Mouse (Mus musculus): ENCODE data around the gene Sntg2. TPM values are rescaled to one million over a fixed set of nuclear protein-coding genes. Genes with fewer than 3 reads are reported as not detected.

The Sntg2 gene
- polyA plus RNA-seq, 1 experiment from 2014 or later = 1.4 TPM

DNA sequence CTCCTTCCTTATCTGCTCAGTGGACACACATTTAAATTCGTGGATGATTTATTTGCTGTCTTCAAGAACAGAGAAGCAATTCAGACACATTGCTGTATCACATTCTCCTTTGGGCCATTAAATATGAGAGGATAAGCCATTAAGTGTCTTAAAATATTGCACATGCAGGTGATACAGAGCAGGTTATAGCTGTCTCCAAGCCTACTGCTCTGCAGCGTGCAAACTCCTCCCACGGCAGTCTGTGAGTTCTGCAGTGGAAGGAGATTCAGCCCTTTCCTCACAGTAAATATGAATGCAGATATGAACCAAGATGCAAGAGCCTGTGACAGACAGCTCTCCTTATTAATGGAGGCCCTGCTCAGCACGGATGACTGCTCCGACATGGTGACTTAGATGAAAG lies 146.9 kb downstream of the Sntg2 start:
- ATAC-seq (ENCODE audit: low FRiP score) = no peak

DNA sequence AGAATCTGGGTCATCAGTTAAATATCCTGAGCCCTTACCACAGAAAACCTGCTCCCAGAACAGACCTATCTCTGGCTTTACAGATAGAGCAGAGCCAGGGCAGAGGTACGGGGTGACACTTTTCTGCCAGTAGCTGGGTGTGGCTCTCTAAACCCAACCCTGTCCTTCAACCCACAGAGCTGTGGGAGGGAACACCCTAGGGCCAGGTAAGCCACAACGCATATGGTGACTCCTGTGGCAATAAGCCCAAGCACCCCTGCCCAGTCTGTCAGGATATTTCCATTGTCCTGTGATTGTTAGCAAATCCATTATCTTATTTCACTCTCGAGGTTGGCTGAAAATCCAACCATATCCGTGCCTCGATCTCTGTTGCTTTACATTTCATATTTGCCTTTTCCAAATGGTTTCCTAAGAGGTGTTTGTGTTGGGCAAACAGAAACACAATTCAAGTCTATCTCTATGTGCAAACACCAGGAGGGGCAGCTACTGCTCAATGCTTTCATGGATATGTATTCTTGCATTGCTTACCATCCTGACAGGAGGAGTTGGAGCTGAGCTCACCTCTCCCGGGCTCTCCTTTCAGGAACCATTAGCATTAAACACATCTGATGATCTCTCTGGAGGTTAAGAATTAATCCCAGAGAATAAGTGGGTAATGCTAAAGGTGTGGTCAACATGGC lies 156.3 kb downstream of the Sntg2 start:
- Histone ChIP-seq H3K9ac (no peak overlapping the region), H3K4me2 (no peak overlapping the region), H3K36me3 (replicated peaks) (no peaks in the 10 kb centered on the region), H3K27ac (no peak overlapping the region), H3K9me3 (no peaks in the 10 kb centered on the region), H3K4me1 (no peaks in the 10 kb centered on the region), H3K4me3 (replicated peaks) (no peak overlapping the region), H3K27me3 (no peaks in the 10 kb centered on the region)
- 89% methylated on average over 6 of the region's 6 CpGs for WGBS
- ATAC-seq (ENCODE audit: low FRiP score) = no peak

More for the DNA sequence above, 146.9 kb downstream of the Sntg2 start:
- no peaks in the 10 kb centered on the region for H3K36me3 ChIP-seq (replicated peaks)
- H3K4me2 ChIP-seq = no peak overlapping the region
- no peak overlapping the region for H3K27ac ChIP-seq
- no peaks in the 10 kb centered on the region for H3K4me1 ChIP-seq
- H3K27me3 ChIP-seq = no peaks in the 10 kb centered on the region
- no peak overlapping the region for H3K9ac ChIP-seq
- WGBS = 87% methylated on average over 5 of the region's 5 CpGs
- H3K4me3 ChIP-seq (replicated peaks) = no peak overlapping the region
- no peaks in the 10 kb centered on the region for H3K9me3 ChIP-seq

DNA sequence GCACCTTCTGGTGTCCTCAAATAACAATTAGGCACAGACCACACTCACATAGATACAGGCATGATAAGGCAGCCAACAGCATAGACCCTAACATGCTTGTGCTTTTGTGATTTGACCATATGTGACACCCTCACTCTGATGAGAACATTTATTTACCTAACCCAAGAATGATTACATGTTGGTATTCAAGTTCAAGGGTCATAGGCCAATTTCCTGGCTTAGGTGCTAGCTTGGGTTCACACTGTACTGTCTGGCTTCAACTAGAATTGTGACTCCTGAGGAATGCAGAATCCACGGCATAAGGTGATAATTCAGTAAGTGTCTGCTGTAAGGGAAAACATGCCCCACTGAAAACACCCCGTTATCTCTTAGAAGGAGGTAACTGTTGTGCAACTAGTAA lies 158.4 kb downstream of the Sntg2 start:
- no peak overlapping the region for H3K27ac ChIP-seq
- H3K4me2 ChIP-seq = no peak overlapping the region
- ATAC-seq (ENCODE audit: low FRiP score) = no peak
- H3K4me1 ChIP-seq = no peaks in the 10 kb centered on the region
- H3K9me3 ChIP-seq = no peaks in the 10 kb centered on the region
- H3K4me3 ChIP-seq (replicated peaks) = no peak overlapping the region
- H3K9ac ChIP-seq = no peak overlapping the region
- no peaks in the 10 kb centered on the region for H3K27me3 ChIP-seq
- H3K36me3 ChIP-seq (replicated peaks) = no peaks in the 10 kb centered on the region
- WGBS = 89% methylated on average over 2 of the region's 2 CpGs

DNA sequence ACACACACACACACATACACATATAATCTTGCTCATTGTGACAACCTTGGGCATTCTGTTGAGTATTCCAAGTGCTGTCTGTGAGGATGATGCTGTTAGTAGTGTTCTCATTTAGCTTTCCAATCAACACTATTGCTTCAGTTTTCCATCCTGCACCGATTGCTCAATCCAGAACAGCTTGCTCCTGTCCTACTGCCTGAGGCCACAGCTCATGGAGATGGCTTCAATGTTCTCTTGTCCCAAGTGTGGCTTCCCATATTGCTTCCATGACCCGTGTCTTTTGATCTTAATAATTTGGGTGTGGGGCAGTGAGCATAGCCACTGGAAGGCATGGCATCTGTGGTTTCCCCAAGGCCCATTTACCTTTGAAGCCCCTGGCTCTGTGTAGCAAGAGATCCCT lies 162.8 kb downstream of the Sntg2 start:
- Histone ChIP-seq H3K27me3 (no peaks in the 10 kb centered on the region), H3K4me3 (replicated peaks) (no peak overlapping the region), H3K9ac (no peak overlapping the region), H3K4me1 (no peaks in the 10 kb centered on the region), H3K27ac (no peak overlapping the region), H3K9me3 (no peaks in the 10 kb centered on the region), H3K4me2 (no peak overlapping the region), H3K36me3 (replicated peaks) (no peaks in the 10 kb centered on the region)
- 92% methylated on average over 2 of the region's 2 CpGs for WGBS
- no peak for ATAC-seq (ENCODE audit: low FRiP score)

DNA sequence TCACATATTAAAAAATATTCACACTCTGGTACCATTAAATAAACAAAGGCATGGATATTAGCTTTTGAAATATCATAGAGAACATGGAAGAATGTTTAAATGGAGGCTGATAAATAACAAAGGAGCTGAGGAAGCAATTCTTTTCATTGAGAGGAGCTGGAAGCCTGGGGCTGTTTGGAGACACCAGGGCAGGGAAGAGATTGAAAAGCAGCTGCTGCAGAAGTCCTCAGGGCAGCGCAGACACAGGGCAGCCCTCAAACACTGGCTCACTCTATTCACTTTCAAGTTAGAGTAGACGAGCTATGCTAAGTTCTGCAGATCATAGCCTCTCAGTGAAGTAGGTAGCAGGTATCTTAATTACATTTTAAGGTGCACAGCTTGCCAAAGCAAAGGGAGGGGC lies 164.6 kb downstream of the Sntg2 start:
- Histone ChIP-seq H3K4me3 (replicated peaks) (no peak overlapping the region), H3K9ac (no peak overlapping the region), H3K4me2 (no peak overlapping the region), H3K4me1 (no peaks in the 10 kb centered on the region), H3K36me3 (replicated peaks) (no peaks in the 10 kb centered on the region), H3K27ac (no peak overlapping the region), H3K27me3 (no peaks in the 10 kb centered on the region), H3K9me3 (no peaks in the 10 kb centered on the region)
- 51% methylated on average over 2 of the region's 2 CpGs for WGBS
- ATAC-seq (ENCODE audit: low FRiP score) = no peak

DNA sequence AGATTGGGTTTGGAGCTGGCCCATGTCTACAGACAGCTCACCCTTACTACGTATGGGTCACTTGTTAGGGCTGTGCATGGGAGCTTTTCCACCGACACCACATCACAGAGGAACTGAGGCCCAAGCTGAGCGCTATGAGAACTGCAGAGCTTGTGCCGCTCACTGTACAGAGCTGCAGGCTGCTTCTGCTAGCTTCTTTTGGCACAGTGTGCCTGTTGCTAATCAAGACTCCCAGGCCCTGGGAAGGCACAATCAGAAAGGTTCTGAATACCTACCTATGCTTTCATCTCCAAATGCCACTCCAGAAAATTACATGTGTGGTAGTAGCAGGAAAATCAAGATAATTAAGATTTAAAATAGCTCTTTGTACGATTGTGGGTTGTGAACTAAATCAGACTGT lies 165.1 kb downstream of the Sntg2 start:
- H3K4me1 ChIP-seq = no peaks in the 10 kb centered on the region
- 76% methylated on average over 5 of the region's 5 CpGs for WGBS
- ATAC-seq (ENCODE audit: low FRiP score) = no peak

DNA sequence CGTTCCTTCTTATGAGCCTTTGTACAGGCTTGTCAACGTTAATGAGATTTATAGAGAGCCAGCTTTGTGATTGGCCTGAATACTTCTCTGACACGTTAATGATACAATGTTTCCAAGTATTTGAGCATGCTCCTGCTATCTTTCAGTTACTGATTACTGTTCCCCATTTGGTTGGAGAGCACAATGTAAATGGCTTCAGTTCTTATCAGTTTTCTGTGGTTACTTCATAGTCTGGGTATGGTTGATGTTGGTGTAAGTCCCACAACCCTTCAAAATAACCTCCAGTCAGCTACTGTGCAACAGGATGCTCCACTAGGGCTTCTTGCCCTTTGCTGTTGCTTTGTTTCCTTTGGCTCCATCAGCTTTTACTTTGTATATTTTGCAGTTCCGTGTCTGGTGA lies 168.7 kb downstream of the Sntg2 start:
- Histone ChIP-seq H3K4me1 (no peaks in the 10 kb centered on the region), H3K4me3 (replicated peaks) (no peak overlapping the region), H3K27ac (no peak overlapping the region), H3K4me2 (no peak overlapping the region), H3K9me3 (no peaks in the 10 kb centered on the region), H3K9ac (no peak overlapping the region), H3K27me3 (no peaks in the 10 kb centered on the region), H3K36me3 (replicated peaks) (no peaks in the 10 kb centered on the region)
- ATAC-seq (ENCODE audit: low FRiP score) = no peak
- 75% methylated on average over 4 of the region's 4 CpGs for WGBS

More for the DNA sequence above, 165.1 kb downstream of the Sntg2 start:
- Histone ChIP-seq H3K27me3 (no peaks in the 10 kb centered on the region), H3K4me3 (replicated peaks) (no peak overlapping the region), H3K36me3 (replicated peaks) (no peaks in the 10 kb centered on the region), H3K4me2 (no peak overlapping the region), H3K9me3 (no peaks in the 10 kb centered on the region), H3K9ac (no peak overlapping the region), H3K27ac (no peak overlapping the region)

DNA sequence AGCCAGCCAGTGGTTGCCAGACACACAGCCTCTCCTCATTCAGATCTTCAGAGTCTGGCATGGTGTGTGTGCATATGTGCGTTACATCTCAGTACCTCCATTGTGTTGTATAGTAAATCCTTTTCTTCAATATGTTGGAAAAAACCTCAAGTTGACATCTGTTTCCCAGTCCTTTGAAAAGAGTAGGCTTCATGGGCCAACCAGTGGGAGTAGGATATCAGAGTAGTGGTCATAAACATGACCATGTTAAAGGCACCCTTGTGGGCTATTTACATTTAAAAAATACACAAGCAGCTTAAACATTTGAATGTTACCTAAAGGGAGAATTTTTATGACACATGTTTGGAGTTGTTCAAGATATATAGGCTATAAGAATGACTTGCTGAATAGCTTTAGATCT lies 170.4 kb downstream of the Sntg2 start:
- Histone ChIP-seq H3K4me2 (no peak overlapping the region), H3K36me3 (replicated peaks) (no peaks in the 10 kb centered on the region), H3K27ac (no peak overlapping the region), H3K9ac (no peak overlapping the region), H3K4me3 (replicated peaks) (no peak overlapping the region), H3K27me3 (no peaks in the 10 kb centered on the region), H3K4me1 (no peaks in the 10 kb centered on the region), H3K9me3 (no peaks in the 10 kb centered on the region)
- WGBS = 85% methylated on average over 1 of the region's 1 CpGs
- no peak for ATAC-seq (ENCODE audit: low FRiP score)

DNA sequence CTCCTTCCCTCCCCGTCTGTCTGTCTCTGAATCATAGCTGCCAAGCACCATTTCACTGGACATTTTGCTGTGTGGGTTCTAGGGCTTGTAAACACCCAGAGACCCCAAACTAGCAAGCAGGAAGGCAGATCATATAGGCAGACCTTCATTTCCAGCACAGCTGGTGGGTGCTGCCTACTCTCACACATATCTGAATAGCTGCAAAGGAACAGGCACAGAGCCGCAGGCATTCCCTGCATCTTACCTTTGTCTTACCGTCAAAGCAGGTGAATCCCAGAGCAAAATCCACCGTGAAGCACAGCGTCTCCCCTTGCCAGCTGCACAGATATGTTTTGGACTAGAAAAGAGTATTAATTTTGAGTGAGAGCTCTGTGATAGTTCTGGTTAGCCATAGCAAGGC lies 172.1 kb downstream of the Sntg2 start:
- H3K27ac ChIP-seq = no peak overlapping the region
- ATAC-seq (ENCODE audit: low FRiP score) = no peak
- no peaks in the 10 kb centered on the region for H3K4me1 ChIP-seq
- 84% methylated on average over 5 of the region's 5 CpGs for WGBS
- H3K4me3 ChIP-seq (replicated peaks) = no peak overlapping the region
- no peaks in the 10 kb centered on the region for H3K27me3 ChIP-seq
- no peaks in the 10 kb centered on the region for H3K36me3 ChIP-seq (replicated peaks)
- H3K4me2 ChIP-seq = no peak overlapping the region
- H3K9me3 ChIP-seq = no peaks in the 10 kb centered on the region
- no peak overlapping the region for H3K9ac ChIP-seq

DNA sequence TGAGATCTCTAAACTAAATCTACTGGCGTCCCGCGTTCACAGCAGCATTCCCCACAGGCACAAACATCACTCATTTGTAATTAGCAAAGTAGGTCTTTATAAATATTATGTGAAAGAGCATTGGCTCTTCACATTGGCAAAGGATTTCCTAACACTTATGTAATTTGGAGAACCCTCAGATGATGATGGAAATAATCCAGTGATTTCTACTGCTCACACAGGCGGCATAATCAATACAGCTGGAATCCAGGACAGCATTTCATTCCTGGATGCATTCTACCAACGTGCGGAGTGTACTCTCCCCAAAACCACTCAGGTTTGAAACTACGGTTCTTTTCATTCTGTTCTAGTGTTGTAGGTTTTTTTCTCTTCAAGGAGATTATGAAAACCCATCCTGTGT lies 172.6 kb downstream of the Sntg2 start:
- H3K9ac ChIP-seq = no peak overlapping the region
- H3K9me3 ChIP-seq = no peaks in the 10 kb centered on the region
- H3K4me1 ChIP-seq = no peaks in the 10 kb centered on the region
- no peak overlapping the region for H3K4me2 ChIP-seq
- no peaks in the 10 kb centered on the region for H3K27me3 ChIP-seq
- no peaks in the 10 kb centered on the region for H3K36me3 ChIP-seq (replicated peaks)
- ATAC-seq (ENCODE audit: low FRiP score) = no peak
- H3K27ac ChIP-seq = no peak overlapping the region
- no peak overlapping the region for H3K4me3 ChIP-seq (replicated peaks)
- WGBS = 85% methylated on average over 7 of the region's 7 CpGs

DNA sequence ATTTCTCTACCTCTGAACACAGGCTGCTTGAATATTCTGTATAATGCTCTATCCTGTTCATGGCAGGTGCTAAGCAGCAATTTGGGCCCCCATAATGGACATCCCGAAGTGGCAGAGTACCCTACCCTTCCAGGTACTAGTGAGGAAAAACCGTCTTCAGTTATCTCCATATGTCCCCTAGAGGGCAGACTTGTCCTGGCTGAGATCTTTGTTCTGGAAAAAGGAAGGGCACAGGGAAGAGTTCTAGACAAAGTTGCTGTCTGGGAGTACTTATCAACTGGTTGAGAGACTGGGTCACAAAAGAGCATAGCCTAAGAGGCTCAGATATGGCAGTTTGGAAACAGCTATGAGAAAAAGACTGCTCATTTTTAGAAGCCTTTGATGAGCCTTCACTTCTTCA lies 173.4 kb downstream of the Sntg2 start:
- Histone ChIP-seq H3K4me1 (no peaks in the 10 kb centered on the region), H3K27me3 (no peaks in the 10 kb centered on the region), H3K4me2 (no peak overlapping the region), H3K4me3 (replicated peaks) (no peak overlapping the region), H3K9ac (no peak overlapping the region), H3K36me3 (replicated peaks) (no peaks in the 10 kb centered on the region), H3K27ac (no peak overlapping the region), H3K9me3 (no peaks in the 10 kb centered on the region)
- 40% methylated on average over 2 of the region's 2 CpGs for WGBS
- ATAC-seq (ENCODE audit: low FRiP score) = no peak

DNA sequence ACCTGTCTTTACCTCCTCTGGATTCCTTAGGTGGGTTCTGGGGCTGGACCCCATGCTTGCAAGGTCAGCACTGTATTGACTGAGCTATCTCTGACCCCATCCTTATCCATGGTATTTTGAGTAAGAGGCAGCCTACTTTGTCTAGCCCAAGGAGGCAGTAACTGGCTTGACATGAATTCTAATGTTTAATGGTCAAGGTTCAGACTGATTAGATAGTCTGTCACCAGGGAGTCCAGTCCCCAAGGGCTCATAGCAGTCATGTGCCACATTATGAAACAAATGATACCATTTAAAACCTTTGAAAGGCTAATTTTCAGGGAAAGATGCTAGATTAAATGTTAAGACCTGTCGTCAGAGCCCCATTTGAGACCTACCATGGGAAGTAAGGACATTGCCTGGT lies 174.9 kb downstream of the Sntg2 start:
- no peak for ATAC-seq (ENCODE audit: low FRiP score)
- WGBS = 76% methylated on average over 1 of the region's 1 CpGs
- Histone ChIP-seq H3K36me3 (replicated peaks) (no peaks in the 10 kb centered on the region), H3K4me3 (replicated peaks) (no peak overlapping the region), H3K4me2 (no peak overlapping the region), H3K4me1 (no peaks in the 10 kb centered on the region), H3K27ac (no peak overlapping the region), H3K9me3 (no peaks in the 10 kb centered on the region), H3K27me3 (no peaks in the 10 kb centered on the region), H3K9ac (no peak overlapping the region)

DNA sequence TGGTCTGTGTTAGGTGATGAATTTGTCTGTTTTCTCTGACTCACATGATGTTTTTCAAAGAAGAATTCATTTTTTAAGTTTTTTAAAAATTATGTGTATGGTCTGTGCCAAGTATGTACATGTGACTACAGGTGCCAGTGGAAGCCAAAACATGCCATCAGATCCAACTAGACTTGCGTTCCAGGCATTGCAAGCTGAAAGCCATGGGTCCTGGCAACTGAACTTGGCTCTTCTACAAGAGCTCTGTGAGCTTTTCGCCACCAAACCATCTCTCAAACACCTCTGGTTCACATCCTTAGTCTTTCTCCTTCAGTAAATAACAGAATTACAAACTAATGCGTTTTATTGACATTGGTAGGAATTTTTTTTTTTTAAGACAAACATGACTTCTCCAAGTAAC lies 191.5 kb downstream of the Sntg2 start:
- H3K4me3 ChIP-seq (replicated peaks) = no peak overlapping the region
- no peak for ATAC-seq (ENCODE audit: low FRiP score)
- H3K4me1 ChIP-seq = no peaks in the 10 kb centered on the region
- no peak overlapping the region for H3K27ac ChIP-seq
- H3K9me3 ChIP-seq = no peaks in the 10 kb centered on the region
- no peak overlapping the region for H3K4me2 ChIP-seq
- no peaks in the 10 kb centered on the region for H3K36me3 ChIP-seq (replicated peaks)
- H3K27me3 ChIP-seq = no peaks in the 10 kb centered on the region
- WGBS = 85% methylated on average over 3 of the region's 3 CpGs
- H3K9ac ChIP-seq = no peak overlapping the region
